Mouse (Mus musculus) liver, embryonic 11.5 days (tissue): Measurements from ENCODE around the gene BC107364. TPM values are rescaled to one million over a fixed set of nuclear protein-coding genes. Genes with fewer than 3 reads are reported as not detected.
"Not testable (repeated sequence)": the region's sequence is repeated elsewhere in the genome, so short reads cannot be mapped to it uniquely, and the experiment has no call there.

Experiments used
- ATAC-seq: fragments of 200-750 bp; cut with Nextera tagmentation; replicated peaks from 2 replicates; pipeline ENCODE4 v1.8.0; 2017; ENCODE audit warnings: moderate number of reproducible peaks, mild to moderate bottlenecking, moderate TSS enrichment, moderate library complexity; ENCODE audit not compliant: low FRiP score
- DNase-seq: peaks from one replicate; pipeline ENCODE4 v3.0.0-alpha.2; 2017; ENCODE audit warnings: low spot score
- H3K27ac ChIP-seq: fragments of 300-500 bp; sonication (generic); 2 replicates; pipeline ENCODE4 v1.5.1; 2014; ENCODE audit warnings: mild to moderate bottlenecking, low read depth, low read length, control low read depth
- H3K27me3 ChIP-seq: fragments of 300-500 bp; sonication (generic); replicated peaks from 2 replicates; pipeline ENCODE4 v1.6.1; 2014; ENCODE audit warnings: low read length, mixed read lengths; ENCODE audit not compliant: control insufficient read depth, insufficient read depth
- H3K36me3 ChIP-seq: fragments of 300-500 bp; sonication (generic); 2 replicates; pipeline ENCODE4 v1.6.1; 2014; ENCODE audit warnings: mild to moderate bottlenecking, low read length, moderate library complexity, mixed read lengths; ENCODE audit not compliant: control insufficient read depth, insufficient read depth
- H3K4me1 ChIP-seq: fragments of 300-500 bp; sonication (generic); replicated peaks from 2 replicates; pipeline ENCODE4 v1.6.1; 2014; ENCODE audit warnings: low read length, mixed read lengths; ENCODE audit not compliant: control insufficient read depth, insufficient read depth
- H3K4me2 ChIP-seq: fragments of 300-500 bp; sonication (generic); 2 replicates; pipeline ENCODE4 v1.6.1; 2014; ENCODE audit warnings: mild to moderate bottlenecking, control low read depth, moderate library complexity
- H3K4me3 ChIP-seq: fragments of 300-500 bp; sonication (generic); 2 replicates; pipeline ENCODE4 v1.5.1; 2014; ENCODE audit warnings: low read depth, low read length, control low read depth
- H3K9ac ChIP-seq: fragments of 300-500 bp; sonication (generic); 2 replicates; pipeline ENCODE4 v1.6.1; 2014; ENCODE audit warnings: low read depth, low read length, control low read depth
- H3K9me3 ChIP-seq: fragments of 300-500 bp; sonication (generic); 2 replicates; pipeline ENCODE4 v1.6.1; 2016; ENCODE audit warnings: low read length, inconsistent platforms, mixed read lengths; ENCODE audit not compliant: control insufficient read depth
- WGBS: fragments of 180-500 bp; shearing (Covaris S2); extraction: QIAGEN DNeasy Blood & Tissue Kit; methylation state at CpG from one replicate; pipeline ENCODE4 v1.1.7; 2014; 5-methylcytosine and 5-hydroxymethylcytosine counted together
- polyA plus RNA-seq: library from polyadenylated mRNA; unstranded; fragments of >200 nt; fragmentation: Nextera tagmentation; extraction: Ambion mirVana; gene quantifications from 2 replicates; pipeline ENCODE4 v1.2.1, GENCODE M21; 2014

The BC107364 gene
- polyA plus RNA-seq, 1 experiment from 2014 or later: not detected

GRCm38 (mm10) chr3:96481856-96482255 is 29.8 kb upstream of the BC107364 start:
- H3K27ac ChIP-seq: no peak overlapping the region
- H3K4me3 ChIP-seq: no peak overlapping the region
- no peaks in the 10 kb centered on the region for H3K9me3 ChIP-seq
- DNase-seq (no peak), ATAC-seq (no peak)
- H3K36me3 ChIP-seq: no peaks in the 10 kb centered on the region
- no peak overlapping the region for H3K4me2 ChIP-seq
- WGBS: 84% methylated on average over 3 of the region's 3 CpGs
- H3K9ac ChIP-seq: no peak overlapping the region
- peaks cover 6% of the 10 kb centered on the region for H3K4me1 ChIP-seq
- peaks cover 5% of the 10 kb centered on the region for H3K27me3 ChIP-seq

GRCm38 (mm10) chr3:96480684-96481270 is 28.7 kb upstream of the BC107364 start:
- H3K27me3 ChIP-seq: peaks cover 14% of the 10 kb centered on the region
- no peaks in the 10 kb centered on the region for H3K36me3 ChIP-seq
- H3K4me3 ChIP-seq: no peak overlapping the region
- ATAC-seq (no peak), DNase-seq (no peak)
- no peak overlapping the region for H3K9ac ChIP-seq
- 85% methylated on average over 4 of the region's 4 CpGs for WGBS
- no peak overlapping the region for H3K4me2 ChIP-seq
- no peaks in the 10 kb centered on the region for H3K9me3 ChIP-seq
- H3K27ac ChIP-seq: no peak overlapping the region
- H3K4me1 ChIP-seq: peaks cover 6% of the 10 kb centered on the region

GRCm38 (mm10) chr3:96479249-96479648 is 27.1 kb upstream of the BC107364 start:
- Histone ChIP-seq H3K36me3 (no peaks in the 10 kb centered on the region), H3K4me3 (no peak overlapping the region), H3K4me1 (peaks cover 4% of the 10 kb centered on the region; the same call in 1 of the 2 replicates), H3K4me2 (no peak overlapping the region), H3K27me3 (peaks cover 28% of the 10 kb centered on the region), H3K9ac (no peak overlapping the region), H3K9me3 (no peaks in the 10 kb centered on the region), H3K27ac (no peak overlapping the region)
- 21% methylated on average over 3 of the region's 3 CpGs for WGBS
- ATAC-seq (peak; percentile 86), DNase-seq (peak; percentile 38)

GRCm38 (mm10) chr3:96477558-96477957 is 25.5 kb upstream of the BC107364 start:
- peaks cover 43% of the 10 kb centered on the region for H3K27me3 ChIP-seq
- H3K4me2 ChIP-seq: no peak overlapping the region
- DNase-seq (no peak), ATAC-seq (no peak)
- H3K36me3 ChIP-seq: no peaks in the 10 kb centered on the region
- H3K9me3 ChIP-seq: no peaks in the 10 kb centered on the region
- WGBS: 68% methylated on average over 6 of the region's 6 CpGs
- H3K4me1 ChIP-seq: peaks cover 4% of the 10 kb centered on the region; the same call in 1 of the 2 replicates
- H3K27ac ChIP-seq: no peak overlapping the region
- H3K9ac ChIP-seq: no peak overlapping the region
- H3K4me3 ChIP-seq: no peak overlapping the region

- peaks cover 48% of the 10 kb centered on the region for H3K27me3 ChIP-seq
- H3K4me3 ChIP-seq: no peak overlapping the region
- 49% methylated on average over 3 of the region's 3 CpGs for WGBS
- peaks cover 4% of the 10 kb centered on the region; the same call in 1 of the 2 replicates for H3K4me1 ChIP-seq
- DNase-seq (no peak), ATAC-seq (no peak)
- no peaks in the 10 kb centered on the region for H3K9me3 ChIP-seq
- no peak overlapping the region for H3K9ac ChIP-seq
- no peaks in the 10 kb centered on the region for H3K36me3 ChIP-seq
- no peak overlapping the region; the same call in 1 of the 2 replicates for H3K4me2 ChIP-seq
- H3K27ac ChIP-seq: no peak overlapping the region
Measured at GRCm38 (mm10) chr3:96477084-96477483, 25.0 kb upstream of the BC107364 start.

- Histone ChIP-seq H3K9me3 (no peaks in the 10 kb centered on the region), H3K36me3 (no peaks in the 10 kb centered on the region), H3K9ac (peak overlapping the region; percentile 51; the same call in 1 of the 2 replicates), H3K4me2 (peak overlapping the region; percentile 77), H3K4me3 (peak overlapping the region; percentile 51), H3K27ac (no peak overlapping the region), H3K4me1 (peaks cover 4% of the 10 kb centered on the region; the same call in 1 of the 2 replicates), H3K27me3 (peaks cover 53% of the 10 kb centered on the region)
- ATAC-seq (no peak), DNase-seq (peak; percentile 41)
- WGBS: 2% methylated on average over 44 of the region's 44 CpGs
Measured at GRCm38 (mm10) chr3:96474909-96475655, 23.0 kb upstream of the BC107364 start.

GRCm38 (mm10) chr3:96473556-96473955 is 21.4 kb upstream of the BC107364 start:
- H3K27me3 ChIP-seq: peaks cover 53% of the 10 kb centered on the region
- H3K27ac ChIP-seq, H3K36me3 ChIP-seq, H3K9ac ChIP-seq, H3K4me3 ChIP-seq, DNase-seq, H3K4me2 ChIP-seq, ATAC-seq, H3K4me1 ChIP-seq, H3K9me3 ChIP-seq: not testable (repeated sequence)
- WGBS: 58% methylated on average over 3 of the region's 3 CpGs

GRCm38 (mm10) chr3:96472066-96472465 is 20.0 kb upstream of the BC107364 start:
- H3K4me3 ChIP-seq: no peak overlapping the region
- ATAC-seq: no peak
- H3K27ac ChIP-seq: no peak overlapping the region
- peaks cover 49% of the 10 kb centered on the region for H3K27me3 ChIP-seq
- no peaks in the 10 kb centered on the region for H3K9me3 ChIP-seq
- DNase-seq: no peak
- no peak overlapping the region for H3K4me2 ChIP-seq
- peaks cover 4% of the 10 kb centered on the region; the same call in 1 of the 2 replicates for H3K4me1 ChIP-seq
- H3K9ac ChIP-seq: no peak overlapping the region
- 84% methylated on average over 5 of the region's 5 CpGs for WGBS
- no peaks in the 10 kb centered on the region for H3K36me3 ChIP-seq
